Mouse (Mus musculus) embryonic facial prominence, embryonic 15.5 days (tissue): ENCODE data around the gene Rassf10. TPM values are rescaled to one million over a fixed set of nuclear protein-coding genes. Genes with fewer than 3 reads are reported as not detected.

ENCODE experiments used
- ATAC-seq: fragments of 200-750 bp; cut with Nextera tagmentation; 2 replicates; pipeline ENCODE4 v1.8.0; 2017; ENCODE audit warnings: low read depth, moderate TSS enrichment; ENCODE audit not compliant: insufficient number of reproducible peaks, low FRiP score, low TSS enrichment
- H3K27ac ChIP-seq: fragments of 300-500 bp; sonication (generic); replicated peaks from 2 replicates; pipeline ENCODE4 v1.5.1; 2015; ENCODE audit warnings: mild to moderate bottlenecking, inconsistent platforms
- H3K27me3 ChIP-seq: fragments of 300-500 bp; sonication (generic); 2 replicates; pipeline ENCODE4 v1.6.1; 2015; ENCODE audit warnings: inconsistent platforms
- H3K36me3 ChIP-seq: fragments of 300-500 bp; sonication (generic); 2 replicates; pipeline ENCODE4 v1.6.1; 2015; ENCODE audit warnings: mild to moderate bottlenecking, inconsistent platforms
- H3K4me1 ChIP-seq: fragments of 300-500 bp; sonication (generic); 2 replicates; pipeline ENCODE4 v1.6.1; 2015; ENCODE audit warnings: inconsistent platforms
- H3K4me2 ChIP-seq: fragments of 300-500 bp; sonication (generic); replicated peaks from 2 replicates; pipeline ENCODE4 v1.6.1; 2015; ENCODE audit warnings: mild to moderate bottlenecking, inconsistent platforms
- H3K4me3 ChIP-seq: fragments of 300-500 bp; sonication (generic); replicated peaks from 2 replicates; pipeline ENCODE4 v1.5.1; 2015; ENCODE audit warnings: mild to moderate bottlenecking, inconsistent platforms
- H3K9ac ChIP-seq: fragments of 300-500 bp; sonication (generic); 2 replicates; pipeline ENCODE4 v1.6.1; 2015; ENCODE audit warnings: inconsistent platforms
- H3K9me3 ChIP-seq: fragments of 300-500 bp; sonication (generic); replicated peaks from 2 replicates; pipeline ENCODE4 v1.6.1; 2016; ENCODE audit warnings: inconsistent platforms
- WGBS: fragments of 180-500 bp; shearing (Covaris S2); methylation state at CpG from one replicate; pipeline ENCODE4 v1.1.7; 2015; 5-methylcytosine and 5-hydroxymethylcytosine counted together
- polyA plus RNA-seq: library from polyadenylated mRNA; unstranded; fragments of >200 nt; fragmentation: Nextera tagmentation; extraction: Ambion mirVana; gene quantifications from 2 replicates; pipeline ENCODE4 v1.2.1, GENCODE M21; 2015

Rassf10 gene
- polyA plus RNA-seq, 1 experiment from 2014 or later: 5.6 TPM

- Histone ChIP-seq H3K9ac (no peak overlapping the region), H3K4me3 (no peak overlapping the region), H3K4me1 (peaks cover 35% of the 10 kb centered on the region), H3K27ac (no peak overlapping the region), H3K9me3 (no peaks in the 10 kb centered on the region), H3K27me3 (peaks cover 37% of the 10 kb centered on the region), H3K36me3 (no peaks in the 10 kb centered on the region), H3K4me2 (no peak overlapping the region)
- 25% methylated on average over 6 of the region's 6 CpGs for WGBS
- ATAC-seq: no peak
Measured at GRCm38 (mm10) chr7:112957630-112958029, 3.9 kb downstream of the Rassf10 start.

- Histone ChIP-seq H3K9ac (no peak overlapping the region), H3K9me3 (no peaks in the 10 kb centered on the region), H3K4me2 (no peak overlapping the region), H3K4me3 (no peak overlapping the region), H3K27ac (no peak overlapping the region), H3K27me3 (no peaks in the 10 kb centered on the region), H3K36me3 (no peaks in the 10 kb centered on the region), H3K4me1 (no peaks in the 10 kb centered on the region; the same call in 1 of the 2 replicates)
- 39% methylated on average over 6 of the region's 6 CpGs for WGBS
- no peak for ATAC-seq
Measured at GRCm38 (mm10) chr7:112966382-112966781, 12.6 kb downstream of the Rassf10 start.

- Histone ChIP-seq H3K36me3 (no peaks in the 10 kb centered on the region), H3K4me3 (no peak overlapping the region), H3K27ac (no peak overlapping the region), H3K4me1 (no peaks in the 10 kb centered on the region; the same call in 1 of the 2 replicates), H3K27me3 (no peaks in the 10 kb centered on the region), H3K4me2 (no peak overlapping the region), H3K9ac (no peak overlapping the region), H3K9me3 (no peaks in the 10 kb centered on the region)
- no peak for ATAC-seq
- 17% methylated on average over 3 of the region's 3 CpGs for WGBS
Measured at GRCm38 (mm10) chr7:112966786-112967185, 13.0 kb downstream of the Rassf10 start.

- WGBS: 27% methylated on average over 5 of the region's 5 CpGs
- no peak overlapping the region for H3K4me3 ChIP-seq
Measured at GRCm38 (mm10) chr7:112983316-112983715, 29.6 kb downstream of the Rassf10 start.

GRCm38 (mm10) chr7:112984704-112985577 lies 31.2 kb downstream of the Rassf10 start:
- H3K27me3 ChIP-seq: no peaks in the 10 kb centered on the region
- H3K4me2 ChIP-seq: no peak overlapping the region
- no peaks in the 10 kb centered on the region for H3K9me3 ChIP-seq
- no peak overlapping the region for H3K9ac ChIP-seq
- WGBS: 40% methylated on average over 17 of the region's 17 CpGs
- peak overlapping the region; percentile 44; the same call in 1 of the 2 replicates for H3K27ac ChIP-seq
- H3K36me3 ChIP-seq: no peaks in the 10 kb centered on the region
- peaks cover 11% of the 10 kb centered on the region for H3K4me1 ChIP-seq
- ATAC-seq: no peak
- no peak overlapping the region for H3K4me3 ChIP-seq

More at GRCm38 (mm10) chr7:112983316-112983715, 29.6 kb downstream of the Rassf10 start:
- H3K9me3 ChIP-seq: no peaks in the 10 kb centered on the region
- H3K4me2 ChIP-seq: no peak overlapping the region
- ATAC-seq: no peak
- H3K27ac ChIP-seq: no peak overlapping the region
- H3K27me3 ChIP-seq: no peaks in the 10 kb centered on the region
- H3K36me3 ChIP-seq: no peaks in the 10 kb centered on the region
- H3K4me1 ChIP-seq: peaks cover 11% of the 10 kb centered on the region
- H3K9ac ChIP-seq: no peak overlapping the region

GRCm38 (mm10) chr7:112985578-112985949 lies 31.8 kb downstream of the Rassf10 start:
- no peak overlapping the region for H3K4me3 ChIP-seq
- no peaks in the 10 kb centered on the region for H3K27me3 ChIP-seq
- H3K9me3 ChIP-seq: no peaks in the 10 kb centered on the region
- no peak for ATAC-seq
- H3K9ac ChIP-seq: no peak overlapping the region
- H3K4me1 ChIP-seq: peaks cover 11% of the 10 kb centered on the region
- H3K36me3 ChIP-seq: no peaks in the 10 kb centered on the region
- peak overlapping the region; percentile 44; the same call in 1 of the 2 replicates for H3K27ac ChIP-seq
- no peak overlapping the region for H3K4me2 ChIP-seq
- 50% methylated on average over 8 of the region's 8 CpGs for WGBS

GRCm38 (mm10) chr7:112992928-112993327 lies 39.2 kb downstream of the Rassf10 start:
- Histone ChIP-seq H3K27ac (no peak overlapping the region), H3K4me1 (no peaks in the 10 kb centered on the region)
- ATAC-seq: no peak; the same call in 1 of the 2 replicates

GRCm38 (mm10) chr7:113003565-113004255 lies 49.9 kb downstream of the Rassf10 start:
- Histone ChIP-seq H3K27me3 (no peaks in the 10 kb centered on the region), H3K9me3 (no peaks in the 10 kb centered on the region), H3K4me1 (no peaks in the 10 kb centered on the region), H3K4me2 (no peak overlapping the region), H3K27ac (no peak overlapping the region), H3K4me3 (no peak overlapping the region), H3K36me3 (no peaks in the 10 kb centered on the region), H3K9ac (no peak overlapping the region)
- 80% methylated on average over 3 of the region's 3 CpGs for WGBS
- no peak for ATAC-seq

More at GRCm38 (mm10) chr7:112992928-112993327, 39.2 kb downstream of the Rassf10 start:
- Histone ChIP-seq H3K9me3 (no peaks in the 10 kb centered on the region), H3K9ac (no peak overlapping the region), H3K27me3 (no peaks in the 10 kb centered on the region), H3K4me2 (no peak overlapping the region), H3K36me3 (no peaks in the 10 kb centered on the region), H3K4me3 (no peak overlapping the region)
- 47% methylated on average over 5 of the region's 5 CpGs for WGBS

- 0 out of 2 replicates have a peak overlapping the region, but pooled peaks have one; percentile 8 for H3K27ac ChIP-seq
- H3K4me1 ChIP-seq: no peaks in the 10 kb centered on the region
- H3K27me3 ChIP-seq: no peaks in the 10 kb centered on the region
- no peaks in the 10 kb centered on the region for H3K36me3 ChIP-seq
- ATAC-seq: peak; percentile 4; the same call in 1 of the 2 replicates
- 54% methylated on average over 6 of the region's 6 CpGs for WGBS
- no peak overlapping the region for H3K4me2 ChIP-seq
- no peak overlapping the region for H3K9ac ChIP-seq
- no peak overlapping the region for H3K4me3 ChIP-seq
- no peaks in the 10 kb centered on the region for H3K9me3 ChIP-seq
Measured at GRCm38 (mm10) chr7:113005726-113006125, 52.0 kb downstream of the Rassf10 start.
